Mouse (Mus musculus) CH12.LX (cell line): ENCODE measurements around the gene Tbc1d9. TPM values are rescaled to one million over a fixed set of nuclear protein-coding genes. Genes with fewer than 3 reads are reported as not detected.
A peak's percentile ranks its signal among the peaks of the same experiment; 100 is the strongest.

ENCODE experiments used
- DNase-seq: peaks from one replicate; pipeline ENCODE4 v3.0.0-alpha.2; 2013; ENCODE audit errors: extremely low read depth
- H3K27ac ChIP-seq: 2 replicates; pipeline ENCODE4 v1.5.1; 2012; ENCODE audit warnings: low read depth, mild to moderate bottlenecking, control low read depth, moderate library complexity; ENCODE audit not compliant: insufficient read depth
- H3K27me3 ChIP-seq: replicated peaks from 2 replicates; pipeline ENCODE3; 2012; ENCODE audit warnings: inconsistent platforms
- H3K36me3 ChIP-seq, 2 experiments: replicated peaks in 1 of 2; 2 replicates each; pipeline versions ENCODE3 to v1.6.1; 2012; ENCODE audit warnings: inconsistent platforms in 1 of 2, low read length in 1 of 2, mild to moderate bottlenecking in 1 of 2, mixed read lengths in 1 of 2, moderate library complexity in 1 of 2; ENCODE audit not compliant: control insufficient read depth in 1 of 2, insufficient read depth in 1 of 2
- H3K4me1 ChIP-seq, 2 experiments: 2 replicates each; pipeline ENCODE4 v1.6.1; 2012; ENCODE audit warnings: inconsistent platforms in 1 of 2, moderate library complexity in 1 of 2; ENCODE audit not compliant: insufficient read depth in 2 of 2, control insufficient read depth in 1 of 2
- H3K4me2 ChIP-seq: 2 replicates; pipeline ENCODE4 v1.6.1; 2012; ENCODE audit warnings: low read depth, mild to moderate bottlenecking, control low read depth; ENCODE audit not compliant: poor library complexity, insufficient read depth, severe bottlenecking
- H3K4me3 ChIP-seq, 3 experiments: fragments of 150-350 bp in 1 of 3; sonication (generic) in 1 of 3; replicated peaks in 1 of 3; 2 replicates each; pipeline versions ENCODE3 to v1.5.1; 2011 to 2012; ENCODE audit warnings: low read depth in 2 of 3, low read length in 2 of 3, mild to moderate bottlenecking in 2 of 3, moderate library complexity in 2 of 3, control low read depth in 1 of 3, improper control_type of control experiment in 1 of 3, inconsistent platforms in 1 of 3, mixed read lengths in 1 of 3; ENCODE audit not compliant: poor library complexity in 1 of 3
- H3K79me2 ChIP-seq: replicated peaks from 2 replicates; pipeline ENCODE4 v1.6.1; 2012; ENCODE audit warnings: mild to moderate bottlenecking, moderate library complexity; ENCODE audit not compliant: control insufficient read depth, poor library complexity, insufficient read depth, severe bottlenecking; ENCODE audit errors: extremely low read depth
- H3K9ac ChIP-seq: 2 replicates; pipeline ENCODE4 v1.6.1; 2012; ENCODE audit warnings: low read depth, mild to moderate bottlenecking, control low read depth, moderate library complexity; ENCODE audit not compliant: insufficient read depth
- H3K9me3 ChIP-seq: replicated peaks from 2 replicates; pipeline ENCODE3; 2012; ENCODE audit warnings: low read length, inconsistent platforms, mixed read lengths
- BHLHE40 ChIP-seq: IDR thresholded peaks from 2 replicates; pipeline ENCODE4 v1.6.1; 2011; ENCODE audit warnings: mild to moderate bottlenecking, low read depth, low read length, improper control_type of control experiment
- CHD1 ChIP-seq: IDR thresholded peaks from 2 replicates; pipeline ENCODE4 v1.6.1; 2012; ENCODE audit warnings: low read depth, low read length, improper control_type of control experiment, inconsistent platforms
- CHD2 ChIP-seq: IDR thresholded peaks from 2 replicates; pipeline ENCODE4 v1.6.1; 2011; ENCODE audit warnings: low read length, improper control_type of control experiment
- CTCF ChIP-seq, 2 experiments: IDR thresholded peaks in 1 of 2; conservative IDR thresholded peaks in 1 of 2; 2 replicates each; pipeline ENCODE4 v1.5.1; 2011 to 2012; ENCODE audit warnings: low read depth in 2 of 2, low read length in 2 of 2, improper control_type of control experiment in 1 of 2, inconsistent platforms in 1 of 2, mild to moderate bottlenecking in 1 of 2, moderate library complexity in 1 of 2
- E2F4 ChIP-seq: IDR thresholded peaks from 2 replicates; pipeline ENCODE4 v1.6.1; 2011; ENCODE audit warnings: low read depth, low read length, improper control_type of control experiment; ENCODE audit not compliant: insufficient replicate concordance
- ELF1 ChIP-seq: IDR thresholded peaks from 2 replicates; pipeline ENCODE4 v1.6.1; 2014; ENCODE audit warnings: low read depth, mild to moderate bottlenecking, inconsistent platforms, low read length, improper control_type of control experiment
- ETS1 ChIP-seq: conservative IDR thresholded peaks from 2 replicates; pipeline ENCODE4 v1.6.1; 2012; ENCODE audit warnings: low read depth, mild to moderate bottlenecking, inconsistent platforms, low read length, improper control_type of control experiment, moderate library complexity
- GABPA ChIP-seq: IDR thresholded peaks from 2 replicates; pipeline ENCODE4 v1.6.1; 2012; ENCODE audit warnings: low read depth, low read length, improper control_type of control experiment, inconsistent platforms; ENCODE audit not compliant: insufficient replicate concordance
- HCFC1 ChIP-seq: IDR thresholded peaks from 2 replicates; pipeline ENCODE4 v1.6.1; 2012; ENCODE audit warnings: low read depth, mild to moderate bottlenecking, inconsistent platforms, low read length, improper control_type of control experiment
- JUND ChIP-seq: conservative IDR thresholded peaks from 2 replicates; pipeline ENCODE4 v1.6.1; 2011; ENCODE audit warnings: low read depth, low read length, improper control_type of control experiment
- KAT2A ChIP-seq: IDR thresholded peaks from 2 replicates; pipeline ENCODE4 v1.6.1; 2012; ENCODE audit warnings: low read length, improper control_type of control experiment, inconsistent platforms; ENCODE audit not compliant: insufficient replicate concordance
- MAFK ChIP-seq: IDR thresholded peaks from 2 replicates; pipeline ENCODE4 v1.6.1; 2011; ENCODE audit warnings: low read length, improper control_type of control experiment; ENCODE audit not compliant: insufficient replicate concordance
- MEF2A ChIP-seq: IDR thresholded peaks from 2 replicates; pipeline ENCODE4 v1.6.1; 2014; ENCODE audit warnings: low read depth, mild to moderate bottlenecking, inconsistent platforms, low read length, improper control_type of control experiment, borderline replicate concordance
- MXI1 ChIP-seq: IDR thresholded peaks from 2 replicates; pipeline ENCODE4 v1.6.1; 2011; ENCODE audit warnings: mild to moderate bottlenecking, low read depth, low read length, improper control_type of control experiment
- MYC ChIP-seq: IDR thresholded peaks from 2 replicates; pipeline ENCODE4 v1.6.1; 2011; ENCODE audit warnings: low read depth, mild to moderate bottlenecking, improper control_type of control experiment, low read length
- NELFE ChIP-seq: IDR thresholded peaks from 2 replicates; pipeline ENCODE4 v1.6.1; 2011; ENCODE audit warnings: low read depth, low read length, improper control_type of control experiment
- NRF1 ChIP-seq: IDR thresholded peaks from 2 replicates; pipeline ENCODE4 v1.6.1; 2014; ENCODE audit warnings: low read depth, mild to moderate bottlenecking, inconsistent platforms, low read length, improper control_type of control experiment, moderate library complexity
- PAX5 ChIP-seq: IDR thresholded peaks from 2 replicates; pipeline ENCODE4 v1.6.1; 2012; ENCODE audit warnings: low read length, inconsistent platforms, mixed read lengths
- RCOR1 ChIP-seq: conservative IDR thresholded peaks from 2 replicates; pipeline ENCODE4 v1.6.1; 2012; ENCODE audit warnings: low read depth, mild to moderate bottlenecking, inconsistent platforms, low read length, improper control_type of control experiment
- SIN3A ChIP-seq: IDR thresholded peaks from 2 replicates; pipeline ENCODE4 v1.6.1; 2012; ENCODE audit warnings: low read length, improper control_type of control experiment, inconsistent platforms
- TBP ChIP-seq: conservative IDR thresholded peaks from 2 replicates; pipeline ENCODE4 v1.6.1; 2011; ENCODE audit warnings: low read depth, low read length, improper control_type of control experiment
- TCF12 ChIP-seq: IDR thresholded peaks from 2 replicates; pipeline ENCODE4 v1.6.1; 2014; ENCODE audit warnings: low read depth, mild to moderate bottlenecking, inconsistent platforms, low read length, improper control_type of control experiment
- USF2 ChIP-seq: conservative IDR thresholded peaks from 2 replicates; pipeline ENCODE4 v1.6.1; 2011; ENCODE audit warnings: low read depth, low read length, improper control_type of control experiment
- ZNF384 ChIP-seq: IDR thresholded peaks from 2 replicates; pipeline ENCODE4 v1.6.1; 2012; ENCODE audit warnings: low read depth, low read length, improper control_type of control experiment, inconsistent platforms
- dilution Hi-C: fragments of 300-500 bp; cut with MboI; formaldehyde crosslinking; loops from 2 replicates; pipeline ENCODE4 v1.14.3; 2020; ENCODE audit warnings: low sequenced_read_pairs; ENCODE audit not compliant: extremely low pct_unique_long_range_greater_than_20kb, extremely low pct_ligation_motif_present
- in situ Hi-C: fragments of 300-500 bp; cut with MboI; formaldehyde crosslinking; loops from 3 replicates; pipeline ENCODE4 v1.14.3; 2019; ENCODE audit warnings: low sequenced_read_pairs, low pct_ligation_motif_present, low pct_unique_long_range_greater_than_20kb, mixed read lengths
- polyA plus RNA-seq: library from polyadenylated mRNA; unstranded; fragments of >175 nt; gene quantifications from 2 replicates; pipeline ENCODE4 v1.2.1, GENCODE M21; 2012; ENCODE audit warnings: low read depth; ENCODE audit not compliant: insufficient read length
- total RNA-seq, 2 experiments: library from RNA; depleted of rRNA; stranded (reverse); fragments of 300-350 nt in 1 of 2; fragments of >200 nt in 1 of 2; gene quantifications; 2 replicates each; pipeline ENCODE4 v1.2.3; 2012 to 2014

Tbc1d9 gene
- total and polyA plus RNA-seq, 3 experiments, result 1.3 to 5.0 (median 1.6) TPM

DNA sequence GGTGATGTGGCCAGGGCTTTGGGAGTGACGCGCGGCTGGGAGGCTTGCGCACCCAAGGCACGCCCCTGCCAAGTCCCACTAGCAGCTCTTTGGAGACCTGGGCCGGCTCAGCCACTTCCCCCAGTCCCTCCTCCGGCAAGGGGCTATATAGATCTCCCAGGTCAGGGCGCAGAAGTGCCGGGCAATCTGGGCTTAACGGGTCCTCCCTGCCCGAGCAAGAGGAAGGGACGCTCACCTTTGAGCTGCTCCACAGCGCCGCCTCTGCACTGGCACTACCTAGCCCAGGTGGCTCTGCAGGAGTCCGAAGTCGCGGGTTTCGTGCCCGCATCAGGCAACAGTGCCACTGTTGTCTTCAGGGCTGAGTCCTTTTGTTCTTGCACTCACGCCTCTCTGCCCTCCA is 125.0 kb downstream of the Tbc1d9 start, which contains the start of gene Ucp1:
Gene Ucp1, plus strand, starts transcription at position 177 of the 400 bp plus-strand sequence.
- Histone ChIP-seq H3K27me3 (no peaks in the 10 kb centered on the region), H3K79me2 (no peaks in the 10 kb centered on the region), H3K36me3 (no peaks in the 10 kb centered on the region), H3K4me3 (no peak within 1 kb of the TSS), H3K4me2 (peak within 1 kb of the TSS; percentile 17; the same call in 1 of the 2 replicates), H3K4me1 (peaks cover 0 to 4% of the 10 kb centered on the region in 2 experiments; a peak in 1 of 4 replicates), H3K9me3 (no peaks in the 10 kb centered on the region), H3K27ac (no peak within 1 kb of the TSS), H3K9ac (no peak within 1 kb of the TSS)
- no peak for TF ChIP-seq ELF1
- TF ChIP-seq SIN3A, result no peak
- no peak for TF ChIP-seq CHD2
- no peak for TF ChIP-seq TBP
- no peak for TF ChIP-seq KAT2A
- no peak for TF ChIP-seq USF2
- no peak for TF ChIP-seq HCFC1
- no peak for TF ChIP-seq CHD1
- no peak for TF ChIP-seq MXI1
- TF ChIP-seq MYC, result no peak
- TF ChIP-seq MEF2A, result no peak
- no peak for TF ChIP-seq RCOR1
- no peak for TF ChIP-seq JUND
- TF ChIP-seq MAFK, result no peak
- TF ChIP-seq CTCF (conservative IDR thresholded peaks at IDR 0.05 in 1 of 2, IDR thresholded peaks at IDR 0.05 in 1 of 2; ENCODE audit: low read depth in 2 of 2, low read length in 2 of 2), result no peak
- TF ChIP-seq E2F4, result no peak
- TF ChIP-seq ZNF384, result no peak
- in situ Hi-C loops (no loop called here), dilution Hi-C loops (no loop called here)
- DNase-seq, result no peak

GRCm38 (mm10) chr8:83297375-83297774 is 132.2 kb downstream of the Tbc1d9 start:
- H3K79me2 ChIP-seq, result no peaks in the 10 kb centered on the region
- no peaks in the 10 kb centered on the region for H3K36me3 ChIP-seq
- H3K27me3 ChIP-seq, result no peaks in the 10 kb centered on the region
- no peaks in the 10 kb centered on the region for H3K4me1 ChIP-seq
- dilution Hi-C loops, result no loop called here
- H3K27ac ChIP-seq, result no peak overlapping the region
- 0 out of 2 replicates have a peak overlapping the region, but pooled peaks have one; percentile 5 for H3K4me2 ChIP-seq
- in situ Hi-C loops, result no loop called here
- no peak for DNase-seq
- H3K9ac ChIP-seq, result no peak overlapping the region
- TF ChIP-seq TCF12, result no peak
- no peak for TF ChIP-seq USF2
- no peak for TF ChIP-seq MXI1
- no peak for TF ChIP-seq CHD1
- TF ChIP-seq GABPA, result no peak
- TF ChIP-seq NRF1, result no peak
- no peak for TF ChIP-seq HCFC1
- TF ChIP-seq BHLHE40, result no peak
- TF ChIP-seq SIN3A, result no peak
- no peak for TF ChIP-seq ETS1
- TF ChIP-seq KAT2A, result no peak
- no peak for TF ChIP-seq PAX5
- no peak for TF ChIP-seq NELFE
- no peaks in the 10 kb centered on the region for H3K9me3 ChIP-seq
- H3K4me3 ChIP-seq, result no peak overlapping the region
